Mouse (Mus musculus) liver, embryonic 14.5 days (tissue): ENCODE measurements around the gene Prrx1.

Experiments used
- CTCF ChIP-seq: IDR thresholded peaks from 2 replicates; pipeline ENCODE4 v1.5.1; 2016; ENCODE audit warnings: antibody characterized with exemption, low read depth, control low read depth
- EP300 ChIP-seq: IDR thresholded peaks from 2 replicates; pipeline ENCODE4 v1.6.1; 2016; ENCODE audit warnings: antibody characterized with exemption, low read depth

GRCm38 (mm10) chr1:163308631-163309030, 4.9 kb downstream of the Prrx1 start:
- no peak for TF ChIP-seq CTCF
- TF ChIP-seq EP300 = no peak
